Mouse (Mus musculus) gastrocnemius, adult 8-10 months (tissue): Measurements from ENCODE around the gene Slc45a2. TPM values are rescaled to one million over a fixed set of nuclear protein-coding genes. Genes with fewer than 3 reads are reported as not detected.

Experiments
- DNase-seq, 2 experiments: peaks; one replicate each; pipeline ENCODE4 v3.0.0; 2022; ENCODE audit warnings: low spot score in 2 of 2
- total RNA-seq, 4 experiments: library from RNA; stranded (reverse); gene quantifications; 2 replicates each; pipeline ENCODE4 v1.2.4; 2022

Slc45a2 gene
- total RNA-seq, 4 experiments from 2014 or later, result not detected

DNA sequence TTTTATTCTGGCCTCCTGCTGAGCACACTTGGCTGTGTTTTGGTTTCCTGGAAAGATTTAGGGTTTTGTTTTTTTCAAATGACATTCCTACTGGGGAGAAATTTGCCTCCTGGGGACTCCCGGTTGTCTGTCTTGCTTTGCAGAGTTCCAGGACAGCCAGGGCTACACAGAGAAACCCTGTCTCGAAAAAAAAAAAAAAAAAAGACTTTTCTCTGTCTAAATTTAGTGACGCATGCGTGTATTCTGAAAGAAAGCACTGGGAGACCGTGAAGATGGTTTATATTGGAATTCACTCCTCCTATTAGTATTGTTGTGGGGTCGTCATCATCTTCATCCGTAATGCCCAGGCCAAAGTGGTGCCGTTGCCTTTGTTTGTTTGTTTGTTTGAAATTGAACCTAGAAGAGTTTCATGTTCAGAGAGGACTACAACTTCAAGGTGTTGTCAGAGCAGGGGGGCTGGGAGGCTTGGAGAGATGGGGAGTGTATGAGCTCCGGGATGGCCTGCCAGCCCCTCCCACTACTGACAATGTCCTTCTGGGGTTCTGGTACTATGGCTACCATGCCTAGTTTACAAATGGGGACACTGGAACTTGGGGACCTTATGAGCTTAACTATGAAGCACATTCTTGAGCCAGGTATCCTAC is 65.1 kb downstream of the Slc45a2 start:
- no peak for DNase-seq

DNA sequence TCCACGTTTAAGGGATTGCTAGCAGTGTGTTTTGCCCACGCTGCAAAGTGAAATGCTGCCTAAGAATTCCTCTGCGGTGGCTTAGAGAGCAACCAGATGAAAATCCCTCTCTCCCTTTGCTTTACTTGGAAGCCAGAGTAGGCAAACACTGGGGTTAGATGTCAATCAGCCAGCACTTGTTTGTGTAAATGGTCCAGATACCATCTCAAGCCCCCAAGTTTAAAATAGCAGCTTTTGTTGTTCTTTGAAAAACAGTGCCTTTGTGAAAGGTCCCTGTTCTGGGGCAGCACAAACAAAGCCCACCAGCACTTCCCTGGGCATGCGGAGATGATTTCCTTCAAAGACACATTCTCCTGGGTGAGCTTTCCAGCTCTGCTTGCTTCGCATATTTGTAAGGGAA is 65.8 kb downstream of the Slc45a2 start:
- DNase-seq, result no peak

DNA sequence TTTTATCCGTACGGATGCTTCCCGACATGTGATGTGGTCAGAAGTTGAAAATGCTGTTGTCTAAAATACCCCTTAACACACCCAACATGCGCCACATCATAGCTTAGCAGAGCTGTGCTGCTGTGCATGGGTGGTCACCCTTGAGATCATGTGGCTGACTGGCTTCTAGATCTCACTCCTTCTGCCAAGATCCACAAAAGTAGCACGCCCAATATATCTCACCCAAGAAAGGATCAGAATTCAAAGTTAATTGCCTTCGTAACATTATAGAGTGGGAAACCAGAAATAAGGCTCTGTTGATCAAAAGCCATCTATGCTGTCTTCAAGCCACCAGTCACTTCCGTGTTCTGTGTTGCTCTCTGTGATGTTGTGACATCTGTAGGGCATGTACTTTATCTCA is 67.4 kb downstream of the Slc45a2 start:
- no peak for DNase-seq

DNA sequence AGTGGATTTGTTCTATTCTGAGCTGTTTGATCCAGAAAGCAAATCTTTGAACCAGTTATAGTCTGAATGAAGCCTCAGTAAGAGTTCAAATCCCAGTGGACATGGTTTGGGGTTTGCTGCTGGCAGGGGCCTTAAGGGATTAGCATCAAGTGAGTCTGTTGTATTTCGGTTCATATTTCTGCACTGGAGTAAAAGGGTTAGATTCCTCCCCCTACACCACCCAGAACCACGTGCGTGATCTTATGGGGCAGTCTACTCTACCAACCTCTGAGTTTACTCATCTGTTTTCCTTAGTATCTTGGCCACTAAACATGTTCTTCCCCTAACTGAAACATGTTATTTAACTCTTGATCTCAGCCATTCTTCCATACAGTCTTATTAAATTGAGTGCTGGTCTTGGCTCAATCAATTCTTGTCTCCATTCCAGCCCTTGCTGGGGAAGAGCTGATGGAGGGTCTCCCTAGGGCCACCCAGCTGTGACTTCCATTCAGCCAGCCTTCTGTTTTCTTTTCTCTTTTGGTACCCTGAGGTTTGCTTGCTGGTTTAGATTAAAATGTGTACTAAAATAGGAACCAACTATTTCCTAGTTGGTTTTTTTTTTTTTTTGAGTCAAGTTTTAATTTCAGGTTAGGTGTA is 75.3 kb downstream of the Slc45a2 start:
- no peak for DNase-seq

Other genes with a start within 250 kb of the Slc45a2 start
- under 1 TPM in 3 of 4 experiments, not detected in 1; 0.21 to 0.45 (median 0.24) TPM for gene C1qtnf3, start 48.4 kb upstream of the Slc45a2 start, total RNA-seq
- gene Amacr, start 19.0 kb upstream of the Slc45a2 start, total RNA-seq, result 10 to 100 TPM; 16.4 to 20.0 (median 17.6) TPM
- gene Rxfp3, start 37.3 kb downstream of the Slc45a2 start, total RNA-seq, result not detected
- 1 to 10 TPM in 3 of 4 experiments, under 1 TPM in 1; 0.61 to 1.4 (median 1.1) TPM for gene Adamts12, start 64.1 kb downstream of the Slc45a2 start, total RNA-seq